Mouse (Mus musculus) liver, adult 2 months (tissue): ENCODE measurements at regions not wholly inside any gene's neighbourhood (a gene's known extent, or its start where the extent isn't known, plus 50 kb on each side); places are given as distances from the start of the nearest gene placed in this dataset.

Source experiments
- CTCF ChIP-seq: fragments of 200-500 bp; IDR thresholded peaks from 2 replicates; pipeline ENCODE4 v1.5.1; 2011; ENCODE audit warnings: low read depth, low read length, control low read depth
- POLR2A ChIP-seq: fragments of 200-500 bp; IDR thresholded peaks from 2 replicates; pipeline ENCODE4 v1.6.1; 2011; ENCODE audit warnings: low read length, control low read depth; ENCODE audit not compliant: insufficient read depth; ENCODE audit errors: extremely low read depth

GRCm38 (mm10) chr9:68357231-68357630 lies 296.4 kb upstream of the Rora start:
- TF ChIP-seq POLR2A (no peak), CTCF (no peak)
